Mouse (Mus musculus): ENCODE results near the gene Socs2. TPM values are rescaled to one million over a fixed set of nuclear protein-coding genes. Genes with fewer than 3 reads are reported as not detected.

Gene Socs2
- polyA plus RNA-seq, 1 experiment from 2014 or later: 39.6 TPM

GRCm38 (mm10) chr10:95445104-95446056 is 28.4 kb upstream of the Socs2 start:
- Histone ChIP-seq H3K9me3 (no peaks in the 10 kb centered on the region), H3K4me3 (no peak overlapping the region), H3K27me3 (ENCODE audit: insufficient read depth, poor library complexity, severe bottlenecking) (0 out of 2 replicates have a peak, but pooled peaks cover 11% of the 10 kb centered on the region), H3K27ac (no peak overlapping the region), H3K4me1 (peaks cover 8% of the 10 kb centered on the region), H3K36me3 (no peaks in the 10 kb centered on the region)
- 79% methylated on average over 18 of the region's 18 CpGs for WGBS
- DNase-seq (ENCODE audit: low spot score): no peak

- 72% methylated on average over 4 of the region's 4 CpGs for WGBS
- no peaks in the 10 kb centered on the region for H3K36me3 ChIP-seq
Observed at GRCm38 (mm10) chr10:95442334-95442733, 25.4 kb upstream of the Socs2 start.

GRCm38 (mm10) chr10:95440566-95440965 is 23.6 kb upstream of the Socs2 start:
- DNase-seq (ENCODE audit: low spot score): no peak
- no peaks in the 10 kb centered on the region for H3K9me3 ChIP-seq
- no peak overlapping the region for H3K27ac ChIP-seq
- H3K36me3 ChIP-seq: no peaks in the 10 kb centered on the region
- WGBS: 45% methylated on average over 2 of the region's 2 CpGs
- no peak overlapping the region for H3K4me3 ChIP-seq
- H3K27me3 ChIP-seq (ENCODE audit: insufficient read depth, poor library complexity, severe bottlenecking): 0 out of 2 replicates have a peak, but pooled peaks cover 8% of the 10 kb centered on the region
- peaks cover 13% of the 10 kb centered on the region for H3K4me1 ChIP-seq

More at GRCm38 (mm10) chr10:95442334-95442733, 25.4 kb upstream of the Socs2 start:
- Histone ChIP-seq H3K4me3 (no peak overlapping the region), H3K27ac (no peak overlapping the region), H3K4me1 (peaks cover 13% of the 10 kb centered on the region), H3K9me3 (no peaks in the 10 kb centered on the region), H3K27me3 (ENCODE audit: insufficient read depth, poor library complexity, severe bottlenecking) (0 out of 2 replicates have a peak, but pooled peaks cover 11% of the 10 kb centered on the region)
- no peak for DNase-seq (ENCODE audit: low spot score)

- H3K36me3 ChIP-seq: no peaks in the 10 kb centered on the region
- no peak overlapping the region for H3K4me3 ChIP-seq
- H3K9me3 ChIP-seq: no peaks in the 10 kb centered on the region
- DNase-seq (ENCODE audit: low spot score): no peak
- H3K4me1 ChIP-seq: peaks cover 13% of the 10 kb centered on the region
- 70% methylated on average over 10 of the region's 10 CpGs for WGBS
- 0 out of 2 replicates have a peak, but pooled peaks cover under 1% of the 10 kb centered on the region for H3K27me3 ChIP-seq (ENCODE audit: insufficient read depth, poor library complexity, severe bottlenecking)
- no peak overlapping the region for H3K27ac ChIP-seq
Observed at GRCm38 (mm10) chr10:95439718-95440339, 22.8 kb upstream of the Socs2 start.

GRCm38 (mm10) chr10:95438941-95439340 is 22.0 kb upstream of the Socs2 start:
- no peak for DNase-seq (ENCODE audit: low spot score)
- H3K36me3 ChIP-seq: no peaks in the 10 kb centered on the region
- peaks cover 13% of the 10 kb centered on the region for H3K4me1 ChIP-seq
- 8% methylated on average over 11 of the region's 11 CpGs for WGBS
- H3K9me3 ChIP-seq: no peaks in the 10 kb centered on the region
- no peak overlapping the region for H3K27ac ChIP-seq
- H3K4me3 ChIP-seq: 0 out of 2 replicates have a peak overlapping the region, but pooled peaks have one; percentile 8
- no peaks in the 10 kb centered on the region for H3K27me3 ChIP-seq (ENCODE audit: insufficient read depth, poor library complexity, severe bottlenecking)

- H3K9me3 ChIP-seq: no peaks in the 10 kb centered on the region
- H3K4me3 ChIP-seq: no peak overlapping the region
- 0 out of 2 replicates have a peak, but pooled peaks cover 9% of the 10 kb centered on the region for H3K27me3 ChIP-seq (ENCODE audit: insufficient read depth, poor library complexity, severe bottlenecking)
- H3K4me1 ChIP-seq: no peaks in the 10 kb centered on the region
- no peak overlapping the region for H3K27ac ChIP-seq
- DNase-seq (ENCODE audit: low spot score): no peak
- WGBS: 86% methylated on average over 10 of the region's 10 CpGs
- no peaks in the 10 kb centered on the region for H3K36me3 ChIP-seq
Observed at GRCm38 (mm10) chr10:95430271-95430670, 13.3 kb upstream of the Socs2 start.

- no peaks in the 10 kb centered on the region for H3K36me3 ChIP-seq
Observed at GRCm38 (mm10) chr10:95429111-95429510, 12.1 kb upstream of the Socs2 start.

GRCm38 (mm10) chr10:95426207-95427115 is 9.5 kb upstream of the Socs2 start:
- H3K4me3 ChIP-seq: no peak overlapping the region
- H3K4me1 ChIP-seq: no peaks in the 10 kb centered on the region
- H3K9me3 ChIP-seq: no peaks in the 10 kb centered on the region
- DNase-seq (ENCODE audit: low spot score): no peak
- H3K36me3 ChIP-seq: no peaks in the 10 kb centered on the region
- H3K27ac ChIP-seq: no peak overlapping the region
- 87% methylated on average over 9 of the region's 9 CpGs for WGBS
- H3K27me3 ChIP-seq (ENCODE audit: insufficient read depth, poor library complexity, severe bottlenecking): 0 out of 2 replicates have a peak, but pooled peaks cover 7% of the 10 kb centered on the region

More at GRCm38 (mm10) chr10:95429111-95429510, 12.1 kb upstream of the Socs2 start:
- 0 out of 2 replicates have a peak, but pooled peaks cover 9% of the 10 kb centered on the region for H3K27me3 ChIP-seq (ENCODE audit: insufficient read depth, poor library complexity, severe bottlenecking)
- H3K9me3 ChIP-seq: no peaks in the 10 kb centered on the region
- no peaks in the 10 kb centered on the region for H3K4me1 ChIP-seq
- H3K27ac ChIP-seq: no peak overlapping the region
- H3K4me3 ChIP-seq: no peak overlapping the region
- WGBS: 93% methylated on average over 1 of the region's 1 CpGs
- no peak for DNase-seq (ENCODE audit: low spot score)

- Histone ChIP-seq H3K4me1 (no peaks in the 10 kb centered on the region), H3K9me3 (no peaks in the 10 kb centered on the region), H3K4me3 (no peak overlapping the region), H3K36me3 (no peaks in the 10 kb centered on the region), H3K27ac (no peak overlapping the region), H3K27me3 (ENCODE audit: insufficient read depth, poor library complexity, severe bottlenecking) (peaks cover 23% of the 10 kb centered on the region)
- DNase-seq (ENCODE audit: low spot score): no peak
- WGBS: 79% methylated on average over 5 of the region's 5 CpGs
Observed at GRCm38 (mm10) chr10:95422681-95423080, 5.7 kb upstream of the Socs2 start.

GRCm38 (mm10) chr10:95420284-95420683 is 3.3 kb upstream of the Socs2 start:
- no peaks in the 10 kb centered on the region for H3K9me3 ChIP-seq

GRCm38 (mm10) chr10:95419726-95420125 is 2.7 kb upstream of the Socs2 start:
- H3K36me3 ChIP-seq: no peaks in the 10 kb centered on the region
- DNase-seq (ENCODE audit: low spot score): no peak
- H3K27me3 ChIP-seq (ENCODE audit: insufficient read depth, poor library complexity, severe bottlenecking): peaks cover 23% of the 10 kb centered on the region
- no peaks in the 10 kb centered on the region for H3K9me3 ChIP-seq
- H3K27ac ChIP-seq: no peak overlapping the region
- WGBS: 91% methylated on average over 3 of the region's 3 CpGs
- no peak overlapping the region for H3K4me3 ChIP-seq
- H3K4me1 ChIP-seq: peaks cover 19% of the 10 kb centered on the region

More at GRCm38 (mm10) chr10:95420284-95420683, 3.3 kb upstream of the Socs2 start:
- Histone ChIP-seq H3K4me1 (peaks cover 19% of the 10 kb centered on the region), H3K36me3 (no peaks in the 10 kb centered on the region), H3K27me3 (ENCODE audit: insufficient read depth, poor library complexity, severe bottlenecking) (peaks cover 23% of the 10 kb centered on the region), H3K27ac (no peak overlapping the region), H3K4me3 (no peak overlapping the region)
- WGBS: 73% methylated on average over 10 of the region's 10 CpGs
- DNase-seq (ENCODE audit: low spot score): no peak

GRCm38 (mm10) chr10:95418631-95419030 is 1.7 kb upstream of the Socs2 start:
- WGBS: 60% methylated on average over 6 of the region's 6 CpGs
- Histone ChIP-seq H3K36me3 (no peaks in the 10 kb centered on the region), H3K9me3 (no peaks in the 10 kb centered on the region), H3K27ac (no peak overlapping the region), H3K27me3 (ENCODE audit: insufficient read depth, poor library complexity, severe bottlenecking) (peaks cover 27% of the 10 kb centered on the region), H3K4me1 (peaks cover 29% of the 10 kb centered on the region), H3K4me3 (no peak overlapping the region)
- DNase-seq (ENCODE audit: low spot score): no peak

Measured in heart, embryonic 10.5 days (tissue).